Mouse (Mus musculus) heart, postnatal 0 days (tissue): ENCODE measurements around the gene Ppargc1a. TPM values are rescaled to one million over a fixed set of nuclear protein-coding genes. Genes with fewer than 3 reads are reported as not detected.

Source experiments
- ATAC-seq: fragments of 200-750 bp; cut with Nextera tagmentation; 2 replicates; pipeline ENCODE4 v1.8.0; 2017; ENCODE audit warnings: low read depth, moderate number of reproducible peaks, moderate library complexity; ENCODE audit not compliant: insufficient read depth
- DNase-seq: peaks from one replicate; pipeline ENCODE4 v3.0.0-alpha.2; 2016; ENCODE audit warnings: low spot score
- H3K27ac ChIP-seq: fragments of 300-500 bp; sonication (generic); 2 replicates; pipeline ENCODE4 v1.5.1; 2014; ENCODE audit warnings: low read depth, mild to moderate bottlenecking
- H3K27me3 ChIP-seq: fragments of 300-500 bp; sonication (generic); 2 replicates; pipeline ENCODE4 v1.6.1; 2014; ENCODE audit warnings: low read length, mixed read lengths; ENCODE audit not compliant: control insufficient read depth, insufficient read depth
- H3K36me3 ChIP-seq: fragments of 300-500 bp; sonication (generic); replicated peaks from 2 replicates; pipeline ENCODE4 v1.6.1; 2014; ENCODE audit warnings: low read length, mixed read lengths; ENCODE audit not compliant: control insufficient read depth, insufficient read depth
- H3K4me1 ChIP-seq: fragments of 300-500 bp; sonication (generic); 2 replicates; pipeline ENCODE4 v1.6.1; 2014; ENCODE audit warnings: antibody characterized with exemption; ENCODE audit not compliant: control insufficient read depth, insufficient read depth
- H3K4me2 ChIP-seq: fragments of 300-500 bp; sonication (generic); 2 replicates; pipeline ENCODE4 v1.6.1; 2014; ENCODE audit warnings: low read depth, mild to moderate bottlenecking, low read length, moderate library complexity
- H3K4me3 ChIP-seq: fragments of 300-500 bp; sonication (generic); 2 replicates; pipeline ENCODE4 v1.5.1; 2014; ENCODE audit warnings: low read depth, low read length
- H3K9ac ChIP-seq: fragments of 300-500 bp; sonication (generic); replicated peaks from 2 replicates; pipeline ENCODE4 v1.6.1; 2014; ENCODE audit warnings: low read depth, low read length, mixed read lengths
- H3K9me3 ChIP-seq: fragments of 300-500 bp; sonication (generic); replicated peaks from 2 replicates; pipeline ENCODE4 v1.6.1; 2016; ENCODE audit warnings: low read length; ENCODE audit not compliant: control insufficient read depth
- CTCF ChIP-seq: IDR thresholded peaks from 2 replicates; pipeline ENCODE4 v1.5.1; 2016; ENCODE audit warnings: antibody characterized with exemption, control low read depth, low read depth
- EP300 ChIP-seq: IDR thresholded peaks from 2 replicates; pipeline ENCODE4 v1.6.1; 2016; ENCODE audit warnings: antibody characterized with exemption, low read depth
- WGBS: fragments of 180-500 bp; shearing (Covaris S2); extraction: QIAGEN DNeasy Blood & Tissue Kit; methylation state at CpG from one replicate; pipeline ENCODE4 v1.1.7; 2014; 5-methylcytosine and 5-hydroxymethylcytosine counted together
- polyA plus RNA-seq: library from polyadenylated mRNA; unstranded; fragments of >200 nt; fragmentation: Nextera tagmentation; extraction: Ambion mirVana; gene quantifications from 2 replicates; pipeline ENCODE4 v1.2.1, GENCODE M21; 2015
- total RNA-seq: library from RNA; depleted of rRNA; stranded (reverse); fragments of >200 nt; gene quantifications from 2 replicates; pipeline ENCODE4 v1.2.3, GENCODE M21; 2014; ENCODE audit warnings: low replicate concordance

Ppargc1a gene
- total and polyA plus RNA-seq, 2 experiments from 2014 or later: 50.8 to 61.4 TPM

GRCm38 (mm10) chr5:51452033-51452432, 115.5 kb downstream of the Ppargc1a start:
- no peaks in the 10 kb centered on the region for H3K9me3 ChIP-seq
- no peaks in the 10 kb centered on the region; the same call in 1 of the 2 replicates for H3K4me1 ChIP-seq
- no peak overlapping the region for H3K4me2 ChIP-seq
- no peaks in the 10 kb centered on the region for H3K27me3 ChIP-seq
- peak; percentile 50 for DNase-seq
- 30% methylated on average over 3 of the region's 3 CpGs for WGBS
- H3K36me3 ChIP-seq: peaks cover 13% of the 10 kb centered on the region; the same call in 1 of the 2 replicates
- H3K9ac ChIP-seq: no peak overlapping the region
- H3K27ac ChIP-seq: peak overlapping the region; percentile 47; the same call in 1 of the 2 replicates
- TF ChIP-seq EP300 (no peak), CTCF (no peak)
- peak; percentile 82 for ATAC-seq
- H3K4me3 ChIP-seq: no peak overlapping the region

- TF ChIP-seq EP300 (no peak), CTCF (no peak)
- no peak overlapping the region for H3K27ac ChIP-seq
- H3K4me2 ChIP-seq: no peak overlapping the region
- ATAC-seq: no peak
- no peaks in the 10 kb centered on the region for H3K9me3 ChIP-seq
- H3K27me3 ChIP-seq: no peaks in the 10 kb centered on the region
- no peak overlapping the region for H3K4me3 ChIP-seq
- H3K4me1 ChIP-seq: no peaks in the 10 kb centered on the region; the same call in 1 of the 2 replicates
- H3K9ac ChIP-seq: no peak overlapping the region
- WGBS: 88% methylated on average over 1 of the region's 1 CpGs
- no peak for DNase-seq
- H3K36me3 ChIP-seq: no peaks in the 10 kb centered on the region
These were observed 119.9 kb downstream of the Ppargc1a start for GRCm38 (mm10) chr5:51447631-51448030.

- no peak overlapping the region for H3K4me3 ChIP-seq
- no peak for ATAC-seq
- no peaks in the 10 kb centered on the region for H3K36me3 ChIP-seq
- H3K9ac ChIP-seq: no peak overlapping the region
- no peak for TF ChIP-seq EP300
- no peak for TF ChIP-seq CTCF
- no peaks in the 10 kb centered on the region for H3K9me3 ChIP-seq
- H3K4me2 ChIP-seq: no peak overlapping the region
- H3K27ac ChIP-seq: no peak overlapping the region
- no peak for DNase-seq
- H3K27me3 ChIP-seq: no peaks in the 10 kb centered on the region
- no peaks in the 10 kb centered on the region; the same call in 1 of the 2 replicates for H3K4me1 ChIP-seq
- WGBS: 92% methylated on average over 14 of the region's 14 CpGs
These were observed 121.0 kb downstream of the Ppargc1a start for GRCm38 (mm10) chr5:51446299-51447090.

- Histone ChIP-seq H3K27me3 (no peaks in the 10 kb centered on the region), H3K4me3 (no peak overlapping the region), H3K4me1 (no peaks in the 10 kb centered on the region; the same call in 1 of the 2 replicates), H3K9me3 (no peaks in the 10 kb centered on the region), H3K27ac (no peak overlapping the region), H3K9ac (no peak overlapping the region), H3K36me3 (no peaks in the 10 kb centered on the region), H3K4me2 (no peak overlapping the region)
- DNase-seq (no peak), ATAC-seq (no peak)
- TF ChIP-seq CTCF (no peak), EP300 (no peak)
These were observed 121.8 kb downstream of the Ppargc1a start for GRCm38 (mm10) chr5:51445726-51446125.

- Histone ChIP-seq H3K36me3 (no peaks in the 10 kb centered on the region), H3K27me3 (no peaks in the 10 kb centered on the region), H3K4me2 (0 out of 2 replicates have a peak overlapping the region, but pooled peaks have one; percentile 1), H3K9ac (no peak overlapping the region), H3K4me3 (no peak overlapping the region), H3K9me3 (no peaks in the 10 kb centered on the region), H3K4me1 (peaks cover 8% of the 10 kb centered on the region; the same call in 1 of the 2 replicates), H3K27ac (peak overlapping the region; percentile 33; the same call in 1 of the 2 replicates)
- DNase-seq: peak; percentile 72
- 2% methylated on average over 4 of the region's 4 CpGs for WGBS
- TF ChIP-seq EP300 (no peak), CTCF (no peak)
- ATAC-seq: peak; percentile 90
These were observed 127.8 kb downstream of the Ppargc1a start for GRCm38 (mm10) chr5:51439773-51440172.
